Mouse (Mus musculus): ENCODE data around the gene Gmpr2. TPM values are rescaled to one million over a fixed set of nuclear protein-coding genes. Genes with fewer than 3 reads are reported as not detected.

The Gmpr2 gene
- total RNA-seq, 4 experiments from 2014 or later = 19.9 to 24.2 (median 22.4) TPM

DNA sequence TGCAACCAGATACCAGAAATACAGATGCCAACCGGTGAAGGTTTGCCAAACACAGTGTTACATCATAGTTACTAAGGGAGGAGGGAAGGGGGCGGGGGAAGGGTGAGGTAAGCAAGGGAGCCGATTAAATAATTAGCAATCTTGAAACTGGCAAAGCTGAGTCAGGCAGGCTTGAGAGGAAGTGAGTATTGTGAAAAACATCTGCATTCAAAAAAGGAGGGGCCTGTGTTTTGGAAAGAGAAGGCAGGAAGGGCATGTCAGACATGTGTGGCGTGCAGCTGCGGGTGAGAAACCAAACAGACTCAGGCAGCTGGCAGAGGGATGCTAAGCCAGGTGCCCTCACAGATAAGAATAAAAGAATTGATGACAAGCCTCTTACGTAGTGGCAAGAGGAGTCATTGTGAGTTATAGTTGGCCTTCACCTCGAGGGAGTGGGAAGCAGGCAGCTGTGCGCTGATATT, 52.7 kb downstream of the Gmpr2 start:
- no peak for DNase-seq (ENCODE audit: low spot score in 2 of 2)

DNA sequence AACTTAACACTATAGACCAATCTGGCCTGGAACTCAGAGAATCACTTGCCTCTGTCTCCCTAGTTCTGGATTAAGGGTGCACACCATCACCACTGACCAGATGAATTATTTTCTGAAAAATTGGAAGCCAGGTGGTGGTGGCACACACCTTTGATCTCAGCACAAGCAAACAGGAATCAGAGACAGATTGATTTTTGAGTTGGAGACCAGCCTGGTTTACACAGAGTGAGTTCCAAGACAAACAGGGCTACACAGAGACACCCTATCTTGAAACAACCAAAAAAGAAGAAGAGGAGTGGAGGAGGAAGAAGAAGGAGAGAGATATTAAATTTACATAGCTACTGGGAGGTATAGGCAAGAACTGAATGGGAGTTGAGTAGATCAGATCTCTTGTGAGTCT, 54.5 kb downstream of the Gmpr2 start:
- no peak for DNase-seq (ENCODE audit: low spot score in 2 of 2)

DNA sequence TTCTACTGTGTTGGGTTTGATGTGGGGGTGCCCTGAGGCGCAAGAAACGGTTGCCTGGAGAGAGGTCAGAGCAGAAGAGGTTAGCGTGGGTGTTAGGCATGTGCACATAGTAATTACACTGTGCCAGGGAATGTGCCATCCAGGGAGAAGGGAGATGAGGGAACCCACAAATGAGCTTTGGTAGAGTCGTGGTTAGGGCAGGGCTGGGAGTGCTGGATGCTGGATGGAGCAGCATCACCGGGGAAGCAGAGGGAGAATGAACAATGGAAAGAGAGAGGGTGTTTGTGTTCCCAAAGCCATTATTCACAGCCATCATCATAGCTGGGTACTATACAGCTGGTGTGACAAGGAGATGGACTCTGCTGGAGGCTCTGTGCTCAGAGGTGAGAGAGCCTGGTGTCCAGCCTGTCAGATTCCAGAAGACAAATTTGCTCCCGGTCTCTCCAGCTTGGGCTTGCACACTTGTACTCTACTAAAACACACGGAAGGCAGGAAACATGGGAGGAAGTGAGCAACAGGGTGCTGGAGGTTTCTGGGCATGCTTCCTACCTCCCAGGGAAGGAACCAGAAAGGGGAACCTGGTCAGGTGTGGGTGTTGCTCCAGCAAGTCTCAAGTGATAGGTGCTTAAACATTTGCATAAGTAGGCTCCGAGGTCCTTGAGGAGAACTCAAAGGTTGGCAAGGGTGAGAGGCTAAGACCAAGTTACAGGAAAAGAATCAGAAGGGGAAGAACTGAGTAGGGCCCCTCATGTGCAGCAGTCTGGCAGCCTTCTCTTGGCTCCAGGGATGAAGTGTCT, 56.3 kb downstream of the Gmpr2 start:
- DNase-seq (ENCODE audit: low spot score in 2 of 2) = no peak

Other genes with a start within 250 kb of the Gmpr2 start
- gene Dhrs4, start 193.2 kb upstream of the Gmpr2 start, total RNA-seq (2022) = 10 to 100 TPM; 17.2 to 28.5 (median 20.8) TPM
- 10 to 100 TPM; 39.6 to 50.3 (median 42.5) TPM for gene Carmil3, start 181.3 kb upstream of the Gmpr2 start, total RNA-seq (2022)
- 100 to 1,000 TPM; 151 to 192 (median 180) TPM for gene Cpne6, start 161.5 kb upstream of the Gmpr2 start, total RNA-seq (2022)
- under 1 TPM; 0.46 to 0.82 (median 0.69) TPM for gene Nrl, start 147.0 kb upstream of the Gmpr2 start, total RNA-seq (2022)
- gene Pck2, start 131.7 kb upstream of the Gmpr2 start, total RNA-seq (2022) = 10 to 100 TPM; 25.2 to 29.7 (median 27.7) TPM
- 10 to 100 TPM; 83.5 to 91.6 (median 85.1) TPM for gene Dcaf11, start 111.9 kb upstream of the Gmpr2 start, total RNA-seq (2022)
- under 1 TPM in 2 of 4 experiments, not detected in 2; 0.84 to 0.98 TPM for gene A730061H03Rik, start 111.5 kb upstream of the Gmpr2 start, total RNA-seq (2022)
- gene Fitm1, start 96.3 kb upstream of the Gmpr2 start, total RNA-seq (2022) = not detected
- 10 to 100 TPM; 53.6 to 63.7 (median 58.8) TPM for gene Psme1, start 93.8 kb upstream of the Gmpr2 start, total RNA-seq (2022)
- 10 to 100 TPM; 46.3 to 59.7 (median 50.8) TPM for gene Emc9, start 86.6 kb upstream of the Gmpr2 start, total RNA-seq (2022)
- gene Psme2, start 80.8 kb upstream of the Gmpr2 start, total RNA-seq (2022) = 10 to 100 TPM; 50.2 to 74.0 (median 51.3) TPM
- 10 to 100 TPM; 31.4 to 46.1 (median 38.0) TPM for gene Rnf31, start 80.2 kb upstream of the Gmpr2 start, total RNA-seq (2022)
- 10 to 100 TPM in 2 of 4 experiments, 1 to 10 TPM in 2; 7.5 to 15.2 (median 11.2) TPM for gene Irf9, start 68.4 kb upstream of the Gmpr2 start, total RNA-seq (2022)
- gene Rec8, start 53.9 kb upstream of the Gmpr2 start, total RNA-seq (2022) = 1 to 10 TPM; 1.5 to 4.9 (median 3.7) TPM
- gene Ipo4, start 36.0 kb upstream of the Gmpr2 start, total RNA-seq (2022) = 100 to 1,000 TPM; 122 to 146 (median 132) TPM
- 1 to 10 TPM; 3.5 to 4.2 (median 4.0) TPM for gene Gm49378, start 34.0 kb upstream of the Gmpr2 start, total RNA-seq (2022)
- 10 to 100 TPM; 37.5 to 45.6 (median 38.9) TPM for gene Tm9sf1, start 28.1 kb upstream of the Gmpr2 start, total RNA-seq (2022)
- gene Tssk4, start 21.8 kb upstream of the Gmpr2 start, total RNA-seq (2022) = 1 to 10 TPM in 1 of 4 experiments, under 1 TPM in 3; 0.53 to 1.2 (median 0.89) TPM
- 10 to 100 TPM; 40.7 to 48.1 (median 44.1) TPM for gene Mdp1, start 11.4 kb upstream of the Gmpr2 start, total RNA-seq (2022)
- 100 to 1,000 TPM; 310 to 370 (median 342) TPM for gene Nedd8, start 183 bp downstream of the Gmpr2 start, total RNA-seq (2022)
- gene Tinf2, start 9.9 kb downstream of the Gmpr2 start, total RNA-seq (2022) = 10 to 100 TPM; 16.3 to 18.2 (median 18.0) TPM
- 1 to 10 TPM in 2 of 4 experiments, not detected in 2; 1.1 to 1.4 TPM for gene Tgm1, start 42.0 kb downstream of the Gmpr2 start, total RNA-seq (2022)
- 10 to 100 TPM; 52.2 to 54.7 (median 54.0) TPM for gene Rabggta, start 50.3 kb downstream of the Gmpr2 start, total RNA-seq (2022)
- 100 to 1,000 TPM in 2 of 4 experiments, 10 to 100 TPM in 2; 86.1 to 119 (median 97.8) TPM for gene Dhrs1, start 73.7 kb downstream of the Gmpr2 start, total RNA-seq (2022)
- 10 to 100 TPM in 3 of 4 experiments, 1 to 10 TPM in 1; 9.7 to 11.8 (median 11.0) TPM for gene Nop9, start 73.8 kb downstream of the Gmpr2 start, total RNA-seq (2022)
- 1 to 10 TPM; 1.5 to 3.1 (median 2.4) TPM for gene Cideb, start 86.5 kb downstream of the Gmpr2 start, total RNA-seq (2022)
- under 1 TPM; 0.21 to 0.28 (median 0.25) TPM for gene Ltb4r2, start 89.5 kb downstream of the Gmpr2 start, total RNA-seq (2022)
- under 1 TPM in 3 of 4 experiments, not detected in 1; 0.26 to 0.65 (median 0.53) TPM for gene Ltb4r1, start 94.0 kb downstream of the Gmpr2 start, total RNA-seq (2022)
- 1 to 10 TPM; 3.3 to 6.2 (median 4.7) TPM for gene Adcy4, start 112.2 kb downstream of the Gmpr2 start, total RNA-seq (2022)
- under 1 TPM in 2 of 4 experiments, not detected in 2; 0.73 to 0.98 TPM for gene Ripk3, start 116.9 kb downstream of the Gmpr2 start, total RNA-seq (2022)
- 1 to 10 TPM; 1.0 to 2.7 (median 2.1) TPM for gene Nfatc4, start 151.2 kb downstream of the Gmpr2 start, total RNA-seq (2022)
- 10 to 100 TPM in 2 of 4 experiments, 1 to 10 TPM in 2; 7.3 to 13.3 (median 11.3) TPM for gene Nynrin, start 182.1 kb downstream of the Gmpr2 start, total RNA-seq (2022)
- gene Cbln3, start 212.5 kb downstream of the Gmpr2 start, total RNA-seq (2022) = under 1 TPM; 0.09 to 0.52 (median 0.23) TPM
- 10 to 100 TPM; 12.7 to 15.8 (median 13.0) TPM for gene Khnyn, start 213.0 kb downstream of the Gmpr2 start, total RNA-seq (2022)
- 100 to 1,000 TPM; 101 to 123 (median 111) TPM for gene Sdr39u1, start 228.4 kb downstream of the Gmpr2 start, total RNA-seq (2022)